Mouse (Mus musculus): ENCODE measurements around the gene Agpat4. TPM values are rescaled to one million over a fixed set of nuclear protein-coding genes. Genes with fewer than 3 reads are reported as not detected.
A peak's percentile ranks its signal among the peaks of the same experiment; 100 is the strongest.

Agpat4 gene
- polyA plus RNA-seq, 1 experiment from 2014 or later, result 17.5 TPM

DNA sequence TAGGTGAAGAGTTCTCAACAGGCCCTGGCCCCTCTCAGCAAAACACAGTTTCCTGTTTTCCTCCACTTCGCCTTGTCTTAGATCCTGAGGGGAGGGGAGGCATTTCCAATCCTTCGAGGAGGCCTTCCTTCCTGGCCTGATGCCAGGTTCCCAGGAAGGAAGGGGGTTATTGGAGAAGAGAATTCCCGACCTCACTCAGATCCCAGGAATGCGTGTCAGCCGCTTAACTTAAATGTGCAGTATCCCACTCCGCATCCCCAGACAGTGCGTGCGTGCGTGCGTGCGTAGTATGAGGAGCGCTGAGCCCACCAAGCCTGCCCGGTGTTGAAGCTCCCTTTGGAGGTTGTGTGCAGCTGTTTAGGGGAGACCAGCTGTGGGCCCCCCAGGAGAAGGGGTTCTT is 44.9 kb downstream of the Agpat4 start:
- no peak overlapping the region for H3K4me3 ChIP-seq (ENCODE audit: low read depth, low read length)
- DNase-seq (ENCODE audit: low spot score) (peak; percentile 36), ATAC-seq (replicated peaks; ENCODE audit: insufficient number of reproducible peaks, low FRiP score, low TSS enrichment, low read depth) (no peak)
- H3K4me2 ChIP-seq (ENCODE audit: low read depth, low read length), result no peak overlapping the region
- H3K36me3 ChIP-seq (replicated peaks; ENCODE audit: control insufficient read depth, insufficient read depth, low read depth, low read length), result no peaks in the 10 kb centered on the region; the same call in none of the 2 replicates
- no peaks in the 10 kb centered on the region for H3K9me3 ChIP-seq (replicated peaks; ENCODE audit: control insufficient read depth, low read length)
- no peaks in the 10 kb centered on the region for H3K4me1 ChIP-seq (ENCODE audit: control insufficient read depth, insufficient read depth, low read length)
- no peak overlapping the region for H3K9ac ChIP-seq (replicated peaks; ENCODE audit: low read length)
- no peak overlapping the region for H3K27ac ChIP-seq (replicated peaks; ENCODE audit: low read depth, low read length)
- WGBS, result 71% methylated on average over 13 of the region's 13 CpGs
- H3K27me3 ChIP-seq (ENCODE audit: control insufficient read depth, insufficient read depth, low read length), result no peaks in the 10 kb centered on the region

DNA sequence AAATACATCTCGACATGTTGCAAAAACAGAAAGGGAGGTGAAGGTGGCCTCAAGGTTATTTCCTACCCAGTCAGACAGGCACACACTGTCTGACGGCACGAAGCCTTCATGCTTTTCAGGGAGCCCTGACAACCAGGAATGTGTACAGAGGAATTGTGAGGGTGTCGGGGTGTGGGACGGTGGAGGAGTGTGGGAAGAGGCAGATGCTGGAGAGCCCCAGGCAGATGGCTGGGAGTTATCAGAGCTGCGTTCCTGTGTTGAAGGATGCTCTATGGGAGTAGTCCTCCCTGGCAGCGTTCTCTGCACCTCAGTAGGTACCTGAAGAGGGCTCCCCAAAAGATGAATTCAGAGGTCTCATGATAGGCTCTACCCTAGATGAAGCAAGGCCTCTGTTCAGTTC is 45.4 kb downstream of the Agpat4 start:
- no peak for ATAC-seq (replicated peaks; ENCODE audit: insufficient number of reproducible peaks, low FRiP score, low TSS enrichment, low read depth)
- Histone ChIP-seq H3K4me1 (ENCODE audit: control insufficient read depth, insufficient read depth, low read length) (no peaks in the 10 kb centered on the region), H3K36me3 (replicated peaks; ENCODE audit: control insufficient read depth, insufficient read depth, low read depth, low read length) (no peaks in the 10 kb centered on the region; the same call in none of the 2 replicates), H3K9ac (replicated peaks; ENCODE audit: low read length) (no peak overlapping the region), H3K27me3 (ENCODE audit: control insufficient read depth, insufficient read depth, low read length) (no peaks in the 10 kb centered on the region), H3K9me3 (replicated peaks; ENCODE audit: control insufficient read depth, low read length) (no peaks in the 10 kb centered on the region), H3K4me2 (ENCODE audit: low read depth, low read length) (no peak overlapping the region), H3K4me3 (ENCODE audit: low read depth, low read length) (no peak overlapping the region), H3K27ac (replicated peaks; ENCODE audit: low read depth, low read length) (no peak overlapping the region)
- WGBS, result 83% methylated on average over 7 of the region's 7 CpGs
- DNase-seq (ENCODE audit: low spot score), result no peak

DNA sequence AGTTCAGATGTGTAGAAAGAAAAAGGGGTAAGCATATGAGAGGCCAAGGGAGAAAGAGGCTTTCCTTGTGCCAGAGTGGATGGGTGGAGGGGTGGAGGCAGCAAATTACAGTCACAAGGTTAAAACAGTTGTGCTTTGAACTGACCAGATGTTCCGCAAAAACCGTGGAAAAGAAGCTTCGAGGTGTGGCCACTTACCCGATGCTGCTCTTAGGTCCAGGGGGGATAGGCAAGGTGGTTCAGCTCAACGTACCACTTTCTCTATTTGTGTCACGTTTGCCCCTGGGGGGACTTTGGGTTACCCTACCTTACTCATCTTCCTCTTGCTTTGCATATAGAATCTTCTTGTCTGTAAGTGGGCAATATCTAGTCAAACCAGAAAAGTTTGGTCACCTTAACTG is 46.0 kb downstream of the Agpat4 start:
- 84% methylated on average over 6 of the region's 6 CpGs for WGBS
- no peaks in the 10 kb centered on the region; the same call in 1 of the 2 replicates for H3K36me3 ChIP-seq (replicated peaks; ENCODE audit: control insufficient read depth, insufficient read depth, low read depth, low read length)
- no peaks in the 10 kb centered on the region for H3K27me3 ChIP-seq (ENCODE audit: control insufficient read depth, insufficient read depth, low read length)
- no peak overlapping the region for H3K9ac ChIP-seq (replicated peaks; ENCODE audit: low read length)
- no peaks in the 10 kb centered on the region for H3K4me1 ChIP-seq (ENCODE audit: control insufficient read depth, insufficient read depth, low read length)
- no peaks in the 10 kb centered on the region for H3K9me3 ChIP-seq (replicated peaks; ENCODE audit: control insufficient read depth, low read length)
- H3K4me3 ChIP-seq (ENCODE audit: low read depth, low read length), result no peak overlapping the region
- no peak overlapping the region for H3K4me2 ChIP-seq (ENCODE audit: low read depth, low read length)
- DNase-seq (ENCODE audit: low spot score), result no peak
- no peak for ATAC-seq (replicated peaks; ENCODE audit: insufficient number of reproducible peaks, low FRiP score, low TSS enrichment, low read depth)
- H3K27ac ChIP-seq (replicated peaks; ENCODE audit: low read depth, low read length), result no peak overlapping the region

DNA sequence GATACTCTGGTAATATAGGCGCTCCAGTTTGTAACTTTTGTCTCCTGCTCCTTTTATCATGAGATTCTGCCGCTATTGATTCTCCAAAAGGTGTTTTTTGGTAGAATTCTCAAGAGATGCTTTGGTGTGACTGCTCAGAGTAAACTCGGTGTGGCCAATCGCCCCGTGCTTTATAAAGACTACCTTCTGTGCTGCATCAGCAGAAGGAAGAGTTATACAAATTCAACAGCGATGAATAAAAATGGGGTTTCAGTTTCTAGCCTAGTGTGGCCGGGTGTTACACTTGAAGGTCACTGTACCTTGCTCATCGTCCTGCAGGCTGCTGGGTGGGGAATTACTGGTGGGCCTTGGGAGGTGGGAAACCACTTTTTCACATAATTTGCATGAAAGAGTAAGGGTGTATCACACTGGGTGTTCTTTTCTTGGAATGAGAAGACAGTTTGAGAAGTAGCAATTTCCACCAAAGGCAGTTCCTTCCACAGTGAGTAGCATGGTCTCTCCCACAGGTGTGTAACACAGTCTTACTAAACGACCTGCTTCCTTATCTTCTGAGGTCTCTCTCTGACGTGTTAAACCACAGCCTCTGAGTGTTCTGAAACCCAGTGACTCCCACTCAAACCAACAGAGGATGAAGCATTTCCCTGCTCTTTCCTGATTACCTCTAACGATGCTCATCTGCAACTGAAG is 46.6 kb downstream of the Agpat4 start:
- no peaks in the 10 kb centered on the region for H3K27me3 ChIP-seq (ENCODE audit: control insufficient read depth, insufficient read depth, low read length)
- H3K9me3 ChIP-seq (replicated peaks; ENCODE audit: control insufficient read depth, low read length), result no peaks in the 10 kb centered on the region
- no peak for ATAC-seq (replicated peaks; ENCODE audit: insufficient number of reproducible peaks, low FRiP score, low TSS enrichment, low read depth)
- H3K4me3 ChIP-seq (ENCODE audit: low read depth, low read length), result no peak overlapping the region
- H3K36me3 ChIP-seq (replicated peaks; ENCODE audit: control insufficient read depth, insufficient read depth, low read depth, low read length), result no peaks in the 10 kb centered on the region
- H3K4me2 ChIP-seq (ENCODE audit: low read depth, low read length), result no peak overlapping the region
- H3K4me1 ChIP-seq (ENCODE audit: control insufficient read depth, insufficient read depth, low read length), result no peaks in the 10 kb centered on the region
- no peak overlapping the region for H3K9ac ChIP-seq (replicated peaks; ENCODE audit: low read length)
- H3K27ac ChIP-seq (replicated peaks; ENCODE audit: low read depth, low read length), result no peak overlapping the region
- no peak for DNase-seq (ENCODE audit: low spot score)
- 92% methylated on average over 11 of the region's 11 CpGs for WGBS

DNA sequence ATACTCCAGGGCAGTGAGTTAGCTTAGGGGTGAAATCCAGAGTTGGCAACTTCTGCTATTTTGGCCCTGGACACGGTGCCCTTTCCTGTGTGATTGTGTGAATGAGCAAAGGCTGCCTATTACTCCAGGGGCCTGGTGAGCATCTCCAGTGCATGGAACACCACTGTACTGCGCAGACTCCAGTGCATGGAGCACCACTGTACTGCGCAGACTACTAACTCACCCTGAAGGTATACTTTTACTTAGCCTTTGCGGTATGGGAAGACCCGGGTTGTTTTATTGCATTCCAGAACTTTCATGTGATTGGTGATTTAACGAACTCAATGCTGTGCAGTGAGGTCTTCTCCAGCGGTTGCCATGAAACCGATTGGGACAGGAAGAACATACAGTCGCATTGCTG is 47.2 kb downstream of the Agpat4 start:
- H3K9ac ChIP-seq (replicated peaks; ENCODE audit: low read length), result no peak overlapping the region
- no peak for DNase-seq (ENCODE audit: low spot score)
- no peak overlapping the region for H3K27ac ChIP-seq (replicated peaks; ENCODE audit: low read depth, low read length)
- WGBS, result 95% methylated on average over 9 of the region's 9 CpGs
- H3K4me2 ChIP-seq (ENCODE audit: low read depth, low read length), result no peak overlapping the region
- no peaks in the 10 kb centered on the region for H3K9me3 ChIP-seq (replicated peaks; ENCODE audit: control insufficient read depth, low read length)
- H3K4me1 ChIP-seq (ENCODE audit: control insufficient read depth, insufficient read depth, low read length), result no peaks in the 10 kb centered on the region
- no peaks in the 10 kb centered on the region for H3K36me3 ChIP-seq (replicated peaks; ENCODE audit: control insufficient read depth, insufficient read depth, low read depth, low read length)
- H3K27me3 ChIP-seq (ENCODE audit: control insufficient read depth, insufficient read depth, low read length), result no peaks in the 10 kb centered on the region
- H3K4me3 ChIP-seq (ENCODE audit: low read depth, low read length), result no peak overlapping the region
- no peak for ATAC-seq (replicated peaks; ENCODE audit: insufficient number of reproducible peaks, low FRiP score, low TSS enrichment, low read depth)

DNA sequence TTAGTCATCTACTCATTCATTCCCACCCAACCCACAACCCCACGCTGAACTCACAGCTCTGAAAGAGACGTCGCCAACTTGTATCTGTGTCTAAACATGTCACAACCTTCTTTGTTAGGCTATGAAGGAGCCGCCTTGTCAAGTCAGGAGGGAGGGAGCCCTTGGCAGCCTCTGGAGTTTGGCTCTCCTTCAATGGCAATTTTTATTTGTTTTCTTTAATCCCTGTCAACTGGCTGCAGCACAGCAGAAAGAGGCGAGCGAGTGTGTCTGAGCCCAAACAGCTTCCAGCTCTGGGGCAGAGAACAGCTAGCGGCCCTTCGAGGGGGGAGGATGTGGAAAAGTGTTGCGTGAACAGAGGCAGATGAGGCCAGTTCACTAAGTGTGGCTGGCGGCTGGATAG is 50.0 kb downstream of the Agpat4 start:
- Histone ChIP-seq H3K4me3 (ENCODE audit: low read depth, low read length) (no peak overlapping the region), H3K27me3 (ENCODE audit: control insufficient read depth, insufficient read depth, low read length) (no peaks in the 10 kb centered on the region), H3K9me3 (replicated peaks; ENCODE audit: control insufficient read depth, low read length) (no peaks in the 10 kb centered on the region), H3K36me3 (replicated peaks; ENCODE audit: control insufficient read depth, insufficient read depth, low read depth, low read length) (no peaks in the 10 kb centered on the region), H3K27ac (replicated peaks; ENCODE audit: low read depth, low read length) (no peak overlapping the region), H3K9ac (replicated peaks; ENCODE audit: low read length) (no peak overlapping the region), H3K4me2 (ENCODE audit: low read depth, low read length) (no peak overlapping the region), H3K4me1 (ENCODE audit: control insufficient read depth, insufficient read depth, low read length) (no peaks in the 10 kb centered on the region)
- ATAC-seq (replicated peaks; ENCODE audit: insufficient number of reproducible peaks, low FRiP score, low TSS enrichment, low read depth) (no peak), DNase-seq (ENCODE audit: low spot score) (peak; percentile 6)
- 62% methylated on average over 10 of the region's 10 CpGs for WGBS

DNA sequence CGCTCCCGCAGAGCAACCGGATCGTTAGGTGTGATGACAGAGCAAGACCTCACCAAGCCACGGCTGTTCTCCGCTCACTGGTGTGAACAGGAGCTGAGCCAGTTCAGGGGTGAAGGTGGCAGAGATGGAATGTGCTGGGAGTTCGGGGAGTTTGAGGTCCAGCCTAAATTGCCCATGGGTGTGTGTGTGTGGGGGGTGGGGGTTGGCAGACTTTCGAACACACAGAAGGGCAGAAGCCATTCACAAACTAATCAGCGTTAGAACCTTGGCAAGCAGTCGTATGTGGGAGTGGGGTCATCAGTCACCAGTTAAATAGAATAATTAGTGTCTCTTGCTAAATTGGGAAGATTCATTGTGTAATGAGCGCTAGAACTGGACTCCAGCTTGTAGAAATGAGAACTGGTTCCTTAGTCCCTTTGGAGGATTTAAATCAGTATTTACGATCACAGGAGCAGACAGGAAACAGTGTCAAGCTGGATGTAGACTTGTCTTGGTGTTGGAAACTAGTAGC is 50.9 kb downstream of the Agpat4 start:
- H3K4me3 ChIP-seq (ENCODE audit: low read depth, low read length), result no peak overlapping the region
- ATAC-seq (replicated peaks; ENCODE audit: insufficient number of reproducible peaks, low FRiP score, low TSS enrichment, low read depth), result no peak
- H3K36me3 ChIP-seq (replicated peaks; ENCODE audit: control insufficient read depth, insufficient read depth, low read depth, low read length), result no peaks in the 10 kb centered on the region
- H3K4me1 ChIP-seq (ENCODE audit: control insufficient read depth, insufficient read depth, low read length), result no peaks in the 10 kb centered on the region
- H3K27me3 ChIP-seq (ENCODE audit: control insufficient read depth, insufficient read depth, low read length), result no peaks in the 10 kb centered on the region
- H3K9ac ChIP-seq (replicated peaks; ENCODE audit: low read length), result no peak overlapping the region
- WGBS, result 85% methylated on average over 12 of the region's 12 CpGs
- no peak overlapping the region for H3K4me2 ChIP-seq (ENCODE audit: low read depth, low read length)
- H3K9me3 ChIP-seq (replicated peaks; ENCODE audit: control insufficient read depth, low read length), result no peaks in the 10 kb centered on the region
- H3K27ac ChIP-seq (replicated peaks; ENCODE audit: low read depth, low read length), result no peak overlapping the region
- DNase-seq (ENCODE audit: low spot score), result no peak

DNA sequence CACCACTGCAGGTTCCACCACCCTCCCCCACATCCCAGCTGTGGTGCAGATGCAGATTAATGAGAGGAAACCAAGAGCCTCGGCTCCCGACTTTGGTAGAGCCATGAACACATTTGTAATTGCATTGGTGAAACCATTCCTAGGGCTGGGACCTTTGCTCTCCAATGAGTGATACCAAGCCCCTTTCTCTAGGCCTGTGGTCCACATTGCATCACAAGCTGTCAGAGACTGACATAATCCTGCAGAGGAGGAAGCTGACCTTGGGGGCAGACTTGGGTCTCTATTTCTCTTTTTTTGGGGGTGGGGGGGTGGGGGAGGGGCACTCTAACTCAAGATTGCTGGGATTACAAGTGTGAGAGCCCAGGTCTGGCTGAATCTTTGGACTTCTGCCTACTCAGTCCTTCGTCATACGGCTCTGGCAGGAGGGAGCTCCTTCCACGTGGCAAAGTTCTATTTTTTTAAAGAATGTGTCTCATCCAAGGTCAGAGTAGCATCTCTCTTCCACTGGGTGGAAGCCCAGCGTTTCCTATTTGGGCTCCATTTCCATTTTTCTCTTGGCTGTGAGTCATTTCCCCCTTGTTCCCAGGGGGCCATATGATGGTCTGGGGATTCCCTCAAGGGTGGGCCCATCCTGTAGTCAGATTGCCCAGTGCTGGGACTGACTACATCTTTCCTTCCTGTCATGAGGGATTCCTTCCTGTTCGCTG is 52.4 kb downstream of the Agpat4 start:
- no peaks in the 10 kb centered on the region for H3K4me1 ChIP-seq (ENCODE audit: control insufficient read depth, insufficient read depth, low read length)
- H3K36me3 ChIP-seq (replicated peaks; ENCODE audit: control insufficient read depth, insufficient read depth, low read depth, low read length), result no peaks in the 10 kb centered on the region
- H3K9me3 ChIP-seq (replicated peaks; ENCODE audit: control insufficient read depth, low read length), result no peaks in the 10 kb centered on the region
- ATAC-seq (replicated peaks; ENCODE audit: insufficient number of reproducible peaks, low FRiP score, low TSS enrichment, low read depth), result no peak
- no peak overlapping the region for H3K4me2 ChIP-seq (ENCODE audit: low read depth, low read length)
- no peak overlapping the region for H3K4me3 ChIP-seq (ENCODE audit: low read depth, low read length)
- H3K27ac ChIP-seq (replicated peaks; ENCODE audit: low read depth, low read length), result no peak overlapping the region
- no peak for DNase-seq (ENCODE audit: low spot score)
- no peaks in the 10 kb centered on the region for H3K27me3 ChIP-seq (ENCODE audit: control insufficient read depth, insufficient read depth, low read length)
- no peak overlapping the region for H3K9ac ChIP-seq (replicated peaks; ENCODE audit: low read length)
- WGBS, result 65% methylated on average over 7 of the region's 7 CpGs

All from embryonic facial prominence, embryonic 11.5 days (tissue).